Comparison of ENCODE assay signal across 19 mouse cellular contexts in genomic region chr2:173157871-173158270, GRCm38 (mm10). TPM values are rescaled to one million over a fixed set of nuclear protein-coding genes. Genes with fewer than 3 reads are reported as not detected.
"Had no signal": no experiment of that assay in that cellular context is flagged by ENCODE, and none has a peak within 500 bp of the region (broad histone marks: within the 10 kb centered on the region; RNA-seq: fewer than 3 reads in every experiment).

No protein-coding gene starts in this region.

- H3K36me3 ChIP-seq: liver, embryonic 13.5 days; stomach, embryonic 15.5 days had no signal

- DNase-seq: kidney, postnatal 36 days; layer of hippocampus, postnatal 36 days; liver, embryonic 13.5 days; lung, embryonic 14.5 days; midbrain, embryonic 14.5 days; thymus, postnatal 25 days had no signal

- ATAC-seq: lung, postnatal 0 days had no signal

- H3K27ac ChIP-seq: left cerebral cortex, adult 2 months; liver, embryonic 13.5 days; macrophage; stomach, embryonic 15.5 days had no signal

- H3K4me2 ChIP-seq: liver, embryonic 13.5 days; lung, embryonic 14.5 days; stomach, embryonic 15.5 days had no signal

- H3K9me3 ChIP-seq: liver, embryonic 13.5 days; stomach, embryonic 15.5 days had no signal

- H3K9ac ChIP-seq: liver, embryonic 13.5 days; lung, embryonic 14.5 days; stomach, embryonic 15.5 days had no signal

- H3K27me3 ChIP-seq: liver, embryonic 13.5 days; stomach, embryonic 15.5 days had no signal

- H3K4me3 ChIP-seq: left cerebral cortex, adult 2 months; liver, embryonic 13.5 days; stomach, embryonic 15.5 days had no signal

RNA-seq across cellular contexts. Expression of gene Pck1, which starts 5.0 kb away (rescaled TPM):
- total RNA-seq: layer of hippocampus, postnatal 10 days; layer of hippocampus, postnatal 36 days; left cerebral cortex, postnatal 10 days; left cerebral cortex, postnatal 36 days; megakaryocyte, adult 5-6 weeks; midbrain, postnatal 0 days had no signal
- polyA plus RNA-seq: lung, embryonic 14.5 days; macrophage; midbrain, embryonic 14.5 days; neural tube, embryonic 11.5 days had no signal

RNA-seq across cellular contexts. Expression of gene Ctcfl, which starts 38.5 kb away (rescaled TPM):
- total RNA-seq: layer of hippocampus, adult 8-10 months; layer of hippocampus, postnatal 10 days; layer of hippocampus, postnatal 36 days; left cerebral cortex, postnatal 10 days; megakaryocyte, adult 5-6 weeks; midbrain, postnatal 0 days had no signal
- polyA plus RNA-seq: kidney, postnatal 0 days; limb, embryonic 14.5 days; lung, postnatal 0 days; macrophage; midbrain, embryonic 14.5 days; midbrain, postnatal 0 days; neural tube, embryonic 11.5 days had no signal
